Comparison of ENCODE assay signal across 19 mouse cellular contexts in the genomic region with DNA sequence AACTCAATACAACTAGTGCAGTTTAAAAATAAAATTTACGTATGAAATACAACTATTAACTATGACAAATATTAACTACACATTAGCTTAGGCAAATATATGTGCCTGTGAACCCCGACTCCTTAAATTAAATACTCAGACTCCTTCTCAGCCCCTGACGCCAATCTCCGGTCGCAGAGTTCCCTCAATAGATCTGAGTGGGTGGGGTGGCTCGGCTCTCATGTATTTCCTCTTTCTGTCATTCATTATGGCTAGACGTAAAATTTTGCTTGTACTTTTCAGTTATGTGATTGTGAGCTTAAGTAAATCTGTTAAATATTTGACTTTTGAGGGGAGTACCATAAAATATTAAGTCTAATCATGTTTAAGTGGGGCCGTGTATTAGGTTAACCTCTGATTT. TPM values are rescaled to one million over a fixed set of nuclear protein-coding genes. Genes with fewer than 3 reads are reported as not detected.
DNase-seq lines count a peak whose midpoint lies in the region; ATAC-seq and TF ChIP-seq lines count a peak whose summit lies in the region.
"Had no signal": no experiment of that assay in that cellular context is flagged by ENCODE, and none has a peak within 500 bp of the region (broad histone marks: within the 10 kb centered on the region; RNA-seq: fewer than 3 reads in every experiment).

No protein-coding gene starts in this region.

- no peak for ATAC-seq in heart, postnatal 0 days (ENCODE audit: insufficient read depth, low read depth)
- ATAC-seq in granulocyte monocyte progenitor cell, adult 5-6 weeks (replicated peaks; ENCODE audit: poor library complexity, severe bottlenecking): peak; percentile 46; the same call in 1 of the 2 replicates
- ATAC-seq in neural tube, embryonic 15.5 days (ENCODE audit: low FRiP score): no peak
- ATAC-seq: forebrain, embryonic 16.5 days; hindbrain, postnatal 0 days had no signal

- TF ChIP-seq CTCF in heart, postnatal 0 days (IDR thresholded peaks at IDR 0.05; ENCODE audit: low read depth): no peak
- no peak for TF ChIP-seq CTCF in MEL (IDR thresholded peaks at IDR 0.05 in 2 of 3, conservative IDR thresholded peaks at IDR 0.05 in 1 of 3; ENCODE audit: control insufficient read depth in 1 of 3, insufficient read depth in 1 of 3, low read depth in 2 of 3, low read length in 3 of 3, poor library complexity in 1 of 3, severe bottlenecking in 1 of 3)

- TF ChIP-seq RAD21 in MEL (IDR thresholded peaks at IDR 0.05; ENCODE audit: low read depth, low read length): no peak

- 0 out of 2 replicates have a peak, but pooled peaks cover 4% of the 10 kb centered on the region for H3K36me3 ChIP-seq in heart, postnatal 0 days (replicated peaks; ENCODE audit: control insufficient read depth, insufficient read depth, low read length)
- peaks cover 0 to 10% of the 10 kb centered on the region in 2 experiments; a peak in 2 of 4 replicates for H3K36me3 ChIP-seq in MEL (ENCODE audit: control insufficient read depth in 1 of 2, insufficient read depth in 2 of 2, low read length in 2 of 2)
- H3K36me3 ChIP-seq in splenic B cell, adult 2 months (ENCODE audit: control insufficient read depth, insufficient read depth, low read length, poor library complexity, severe bottlenecking): no peaks in the 10 kb centered on the region
- peaks cover 11% of the 10 kb centered on the region for H3K36me3 ChIP-seq in neural tube, embryonic 15.5 days

- no peak for DNase-seq in heart, postnatal 0 days (ENCODE audit: low spot score)
- no peak for DNase-seq in heart, adult 18-20 months
- DNase-seq in MEL (ENCODE audit: low read depth, low spot score): peak; percentile 80
- DNase-seq in splenic B cell, adult 2 months (ENCODE audit: low read depth, low spot score): peak; percentile 33
- DNase-seq in thymus, postnatal 0 days (ENCODE audit: low spot score): no peak
- DNase-seq: adrenal gland, postnatal 10 days; cerebellum, adult 11 months; cerebellum, adult 8-10 months; cerebellum, postnatal 14 days; gastrocnemius, postnatal 36 days; heart, postnatal 4 days had no signal

- TF ChIP-seq POLR2A in MEL (IDR thresholded peaks at IDR 0.05; ENCODE audit: control insufficient read depth in 1 of 2, insufficient read depth in 1 of 2, low read depth in 1 of 2, low read length in 2 of 2, poor library complexity in 1 of 2): no peak

- 72% methylated on average over 8 of the region's 8 CpGs for WGBS in heart, postnatal 0 days
- WGBS in neural tube, embryonic 15.5 days: 89% methylated on average over 8 of the region's 8 CpGs

- no peaks in the 10 kb centered on the region for H3K27me3 ChIP-seq in heart, postnatal 0 days (ENCODE audit: control insufficient read depth, insufficient read depth, low read length)
- H3K27me3 ChIP-seq in MEL (ENCODE audit: control insufficient read depth in 1 of 2, insufficient read depth in 2 of 2, low read length in 2 of 2): no peaks in the 10 kb centered on the region
- H3K27me3 ChIP-seq in splenic B cell, adult 2 months (ENCODE audit: control insufficient read depth, insufficient read depth, low read length, poor library complexity, severe bottlenecking): no peaks in the 10 kb centered on the region
- no peaks in the 10 kb centered on the region for H3K27me3 ChIP-seq in neural tube, embryonic 15.5 days (replicated peaks)
- H3K27me3 ChIP-seq: embryonic facial prominence, embryonic 12.5 days; forebrain, embryonic 12.5 days; heart, embryonic 12.5 days; hindbrain, embryonic 13.5 days had no signal

- H3K9ac ChIP-seq in heart, postnatal 0 days (replicated peaks; ENCODE audit: low read depth, low read length): 0 out of 2 replicates have a peak overlapping the region, but pooled peaks have one; percentile 23
- peak overlapping the region; percentile 41 for H3K9ac ChIP-seq in MEL (ENCODE audit: control insufficient read depth, low read depth, low read length, poor library complexity, severe bottlenecking)
- no peak overlapping the region for H3K9ac ChIP-seq in neural tube, embryonic 15.5 days (replicated peaks)
- H3K9ac ChIP-seq: embryonic facial prominence, embryonic 12.5 days; forebrain, embryonic 12.5 days; heart, embryonic 12.5 days; hindbrain, embryonic 13.5 days had no signal

- H3K9me3 ChIP-seq in heart, postnatal 0 days (replicated peaks; ENCODE audit: control insufficient read depth, low read length): no peaks in the 10 kb centered on the region
- H3K9me3 ChIP-seq in MEL (replicated peaks; ENCODE audit: insufficient read depth, low read length): no peaks in the 10 kb centered on the region
- H3K9me3 ChIP-seq in neural tube, embryonic 15.5 days (replicated peaks): no peaks in the 10 kb centered on the region
- H3K9me3 ChIP-seq: embryonic facial prominence, embryonic 12.5 days; forebrain, embryonic 12.5 days; heart, embryonic 12.5 days; hindbrain, embryonic 13.5 days had no signal

- TF ChIP-seq EP300 in heart, postnatal 0 days (IDR thresholded peaks at IDR 0.05; ENCODE audit: low read depth): no peak
- 0 out of 4 replicates have a peak, but pooled peaks of 1 of the 2 experiments have one; percentile 18 for TF ChIP-seq EP300 in MEL (IDR thresholded peaks at IDR 0.05; ENCODE audit: low read depth in 1 of 2, low read length in 2 of 2)

- no peak overlapping the region for H3K27ac ChIP-seq in heart, postnatal 0 days (ENCODE audit: low read depth)
- H3K27ac ChIP-seq in MEL (ENCODE audit: control insufficient read depth, low read depth, low read length): no peak overlapping the region
- no peak overlapping the region for H3K27ac ChIP-seq in neural tube, embryonic 15.5 days (replicated peaks)
- H3K27ac ChIP-seq: embryonic facial prominence, embryonic 12.5 days; forebrain, embryonic 12.5 days; hindbrain, embryonic 13.5 days; hindbrain, postnatal 0 days had no signal

- H3K4me1 ChIP-seq in heart, postnatal 0 days (ENCODE audit: control insufficient read depth, insufficient read depth): no peaks in the 10 kb centered on the region
- peaks cover 0 to 16% of the 10 kb centered on the region in 2 experiments; a peak in 2 of 4 replicates for H3K4me1 ChIP-seq in MEL (ENCODE audit: control insufficient read depth in 1 of 2, insufficient read depth in 2 of 2, low read length in 2 of 2)
- no peaks in the 10 kb centered on the region for H3K4me1 ChIP-seq in neural tube, embryonic 15.5 days
- H3K4me1 ChIP-seq: embryonic facial prominence, embryonic 12.5 days; forebrain, embryonic 12.5 days; heart, embryonic 12.5 days; hindbrain, embryonic 13.5 days had no signal

- no peaks in the 10 kb centered on the region for H3K79me2 ChIP-seq in MEL (ENCODE audit: control insufficient read depth, insufficient read depth, low read length, poor library complexity)

- no peak overlapping the region for H3K4me3 ChIP-seq in heart, postnatal 0 days (ENCODE audit: low read depth, low read length)
- peak overlapping the region; percentile 4 to 11; a peak in 2 of 4 replicates for H3K4me3 ChIP-seq in MEL (ENCODE audit: control insufficient read depth in 1 of 2, insufficient read depth in 1 of 2, low read depth in 2 of 2, low read length in 2 of 2)
- H3K4me3 ChIP-seq in neural tube, embryonic 15.5 days (replicated peaks): no peak overlapping the region
- H3K4me3 ChIP-seq: embryonic facial prominence, embryonic 12.5 days; forebrain, embryonic 12.5 days; heart, embryonic 12.5 days; hindbrain, embryonic 13.5 days had no signal

- H3K4me2 ChIP-seq in heart, postnatal 0 days (ENCODE audit: low read depth, low read length): no peak overlapping the region
- no peak overlapping the region for H3K4me2 ChIP-seq in neural tube, embryonic 15.5 days
- H3K4me2 ChIP-seq: embryonic facial prominence, embryonic 12.5 days; forebrain, embryonic 12.5 days; heart, embryonic 12.5 days; hindbrain, embryonic 13.5 days had no signal

RNA-seq across cellular contexts. Expression of a gene that starts 15.6 kb away (rescaled TPM):
- 136 and 190 TPM in 2 replicates for total RNA-seq in heart, postnatal 0 days (2014; rRNA removed; ENCODE audit: low replicate concordance)
- 60.9 and 70.1 TPM in 2 replicates for polyA plus RNA-seq in heart, postnatal 0 days (2015; fragmentation: Nextera tagmentation; extraction: Ambion mirVana)
- total RNA-seq in heart, adult 18-20 months (2021): 100 to 1,000 TPM; 103 to 107 TPM
- 43.8 and 47.6 TPM in 2 replicates for total RNA-seq in MEL (2012; rRNA removed)
- 100 to 1,000 TPM in 1 of 2 experiments, 10 to 100 TPM in 1; 47.5 to 395 TPM for polyA plus RNA-seq in MEL (2012; ENCODE audit: insufficient read depth in 1 of 2, insufficient read length in 2 of 2, low read depth in 1 of 2, low replicate concordance in 2 of 2, missing spikeins in 1 of 2)
- total RNA-seq in granulocyte monocyte progenitor cell, adult 5-6 weeks (2014; fragmentation: Nextera tagmentation): 40.3 and 49.4 TPM in 2 replicates
- total RNA-seq in granulocyte monocyte progenitor cell, adult 5-6 weeks (2017): 32.4 and 37.1 TPM in 2 replicates
- 38.6 and 41.8 TPM in 2 replicates for polyA plus RNA-seq in thymus, postnatal 0 days (2015; fragmentation: Nextera tagmentation; extraction: Ambion mirVana)
- 68.1 and 69.1 TPM in 2 replicates for polyA plus RNA-seq in neural tube, embryonic 15.5 days (2015; fragmentation: Nextera tagmentation; extraction: Ambion mirVana)

RNA-seq across cellular contexts. Expression of a gene that starts 50.5 kb away (rescaled TPM):
- total RNA-seq in heart, postnatal 0 days (2014; rRNA removed; ENCODE audit: low replicate concordance): 20.6 and 29.2 TPM in 2 replicates
- 24.2 and 25.8 TPM in 2 replicates for polyA plus RNA-seq in heart, postnatal 0 days (2015; fragmentation: Nextera tagmentation; extraction: Ambion mirVana)
- total RNA-seq in heart, adult 18-20 months (2021): 10 to 100 TPM; 18.3 to 18.8 TPM
- total RNA-seq in MEL (2012; rRNA removed): 174 and 184 TPM in 2 replicates
- polyA plus RNA-seq in MEL (2012; ENCODE audit: insufficient read depth in 1 of 2, insufficient read length in 2 of 2, low read depth in 1 of 2, low replicate concordance in 2 of 2, missing spikeins in 1 of 2): 100 to 1,000 TPM in 1 of 2 experiments, not detected in 1; 166 TPM
- total RNA-seq in granulocyte monocyte progenitor cell, adult 5-6 weeks (2014; fragmentation: Nextera tagmentation): 67.2 and 71.0 TPM in 2 replicates
- 164 and 182 TPM in 2 replicates for total RNA-seq in granulocyte monocyte progenitor cell, adult 5-6 weeks (2017)
- polyA plus RNA-seq in thymus, postnatal 0 days (2015; fragmentation: Nextera tagmentation; extraction: Ambion mirVana): 165 and 168 TPM in 2 replicates
- 30.6 and 48.7 TPM in 2 replicates for polyA plus RNA-seq in neural tube, embryonic 15.5 days (2015; fragmentation: Nextera tagmentation; extraction: Ambion mirVana)

RNA-seq across cellular contexts. Expression of a gene that starts 51.1 kb away (rescaled TPM):
- 24.7 and 25.9 TPM in 2 replicates for total RNA-seq in heart, postnatal 0 days (2014; rRNA removed; ENCODE audit: low replicate concordance)
- polyA plus RNA-seq in heart, postnatal 0 days (2015; fragmentation: Nextera tagmentation; extraction: Ambion mirVana): 6.2 and 6.4 TPM in 2 replicates
- 10 to 100 TPM; 11.9 to 12.9 TPM for total RNA-seq in heart, adult 18-20 months (2021)
- total RNA-seq in MEL (2012; rRNA removed): 7.6 and 8.1 TPM in 2 replicates
- 10 to 100 TPM in 1 of 2 experiments, not detected in 1; 10.7 TPM for polyA plus RNA-seq in MEL (2012; ENCODE audit: insufficient read depth in 1 of 2, insufficient read length in 2 of 2, low read depth in 1 of 2, low replicate concordance in 2 of 2, missing spikeins in 1 of 2)
- total RNA-seq in granulocyte monocyte progenitor cell, adult 5-6 weeks (2014; fragmentation: Nextera tagmentation): 11.2 and 20.1 TPM in 2 replicates
- 10.1 and 14.8 TPM in 2 replicates for total RNA-seq in granulocyte monocyte progenitor cell, adult 5-6 weeks (2017)
- polyA plus RNA-seq in thymus, postnatal 0 days (2015; fragmentation: Nextera tagmentation; extraction: Ambion mirVana): 8.9 and 9.8 TPM in 2 replicates
- 8.0 and 8.6 TPM in 2 replicates for polyA plus RNA-seq in neural tube, embryonic 15.5 days (2015; fragmentation: Nextera tagmentation; extraction: Ambion mirVana)

Comparison
In these comparisons a context has a peak if more than half of its experiments do, and no peak if none do; other contexts are left out.
1. DNase-seq: peak in MEL (single experiment) and splenic B cell, adult 2 months (single experiment); none in heart, postnatal 0 days (single experiment), heart, adult 18-20 months (0 of 2) and thymus, postnatal 0 days (single experiment).
2. H3K4me3 ChIP-seq: peak in MEL (2 of 2); none in heart, postnatal 0 days (single experiment) and neural tube, embryonic 15.5 days (single experiment).